Mouse (Mus musculus): ENCODE data around the gene Rabgap1l.

The Rabgap1l gene

DNA sequence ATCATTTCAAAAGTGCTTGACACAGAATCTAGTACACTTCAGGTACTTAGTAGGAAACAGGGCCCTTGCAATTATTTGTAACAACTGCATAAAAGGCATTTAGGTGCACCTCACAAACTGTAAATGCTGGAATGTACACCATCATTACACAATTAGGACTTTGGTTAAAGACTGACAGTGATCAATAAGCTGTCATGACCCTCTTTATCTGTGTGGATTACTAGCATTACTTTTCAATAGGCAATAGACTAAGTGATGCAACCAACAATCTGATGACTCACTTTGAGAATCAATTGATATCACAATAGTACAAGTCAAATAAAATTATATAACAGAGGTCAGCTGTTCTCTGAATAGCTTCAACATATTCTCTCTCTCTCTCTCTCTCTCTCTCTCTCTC, 418.5 kb downstream of the Rabgap1l start:
- DNase-seq = no peak

GRCm38 (mm10) chr1:160373306-160373705, 419.7 kb downstream of the Rabgap1l start:
- no peak for DNase-seq

GRCm38 (mm10) chr1:160371696-160372095, 421.3 kb downstream of the Rabgap1l start:
- DNase-seq = no peak

DNA sequence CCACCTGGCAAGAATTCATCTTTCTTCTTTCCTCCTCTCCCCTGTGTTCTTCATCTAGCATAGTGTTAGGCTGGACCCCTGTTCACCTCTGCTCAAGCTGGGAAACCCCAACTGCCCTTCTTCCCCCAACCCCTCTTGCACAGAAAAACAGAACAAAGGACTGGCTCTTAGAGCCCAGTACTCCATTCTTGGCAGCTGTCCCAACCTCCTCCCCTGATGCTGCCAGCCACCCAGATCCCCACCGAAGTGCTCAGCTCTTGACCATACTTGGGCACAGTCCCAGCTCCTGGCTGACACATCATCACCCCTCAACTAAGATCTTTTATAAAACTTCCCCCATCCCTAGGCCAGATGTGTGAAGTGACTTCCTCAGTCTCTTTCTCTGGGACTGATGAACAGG, 422.5 kb downstream of the Rabgap1l start:
- DNase-seq = peak; percentile 42 to 61

GRCm38 (mm10) chr1:160366615-160367014, 426.4 kb downstream of the Rabgap1l start:
- DNase-seq = no peak

GRCm38 (mm10) chr1:160357268-160357667, 435.7 kb downstream of the Rabgap1l start:
- DNase-seq = no peak

DNA sequence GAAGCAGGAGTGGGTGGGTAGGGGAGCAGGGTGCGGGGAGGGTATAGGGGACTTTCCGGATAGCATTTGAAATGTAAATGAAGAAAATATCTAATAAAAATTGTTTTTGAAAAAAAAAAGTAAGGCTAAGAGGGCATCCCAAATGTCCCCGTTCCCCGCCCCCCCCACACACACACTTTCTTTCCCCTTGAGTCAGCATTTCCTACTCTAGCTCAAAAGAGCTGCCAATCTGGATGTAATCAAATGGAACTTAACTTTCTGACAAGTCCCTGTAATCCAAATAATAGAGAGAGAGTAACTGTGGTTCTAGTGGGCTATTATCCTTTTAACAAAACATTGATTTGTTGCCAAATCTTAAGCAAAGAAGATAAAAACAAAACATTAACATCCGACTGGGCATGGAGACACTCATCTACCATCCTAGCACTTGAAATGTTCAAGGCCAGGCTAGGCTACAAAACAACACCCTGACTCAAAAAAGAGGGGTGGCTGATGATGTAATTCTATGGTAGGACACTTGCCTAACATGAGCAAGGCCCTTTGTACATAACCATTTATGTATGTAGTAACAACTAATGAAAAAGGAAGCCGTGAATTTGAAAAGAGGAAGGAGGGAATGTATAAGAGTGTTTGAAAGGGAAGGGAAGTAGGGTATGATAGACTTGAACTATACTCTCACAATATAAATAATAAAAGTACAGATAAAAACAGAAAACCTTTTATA, 439.1 kb downstream of the Rabgap1l start:
- no peak for DNase-seq

DNA sequence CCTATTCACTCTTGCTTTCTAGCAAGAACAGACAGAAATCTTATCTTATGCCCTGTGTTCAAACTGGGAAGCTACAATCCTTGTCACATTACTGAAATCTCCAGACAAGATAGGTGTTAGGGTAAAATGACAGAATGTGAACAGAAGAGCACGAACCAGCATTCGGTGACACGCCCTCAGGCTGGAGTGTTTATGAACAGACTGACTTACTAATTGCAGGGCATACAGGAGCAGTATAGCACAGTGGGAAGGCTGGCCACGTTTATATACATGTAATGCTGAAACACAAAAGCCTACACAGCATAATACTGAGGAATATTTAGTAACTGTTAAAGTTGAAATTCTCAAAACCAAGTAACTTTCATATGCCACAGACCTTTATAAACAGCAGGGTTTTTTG, 440.7 kb downstream of the Rabgap1l start:
- DNase-seq = peak in 1 of 2 experiments; percentile 25

DNA sequence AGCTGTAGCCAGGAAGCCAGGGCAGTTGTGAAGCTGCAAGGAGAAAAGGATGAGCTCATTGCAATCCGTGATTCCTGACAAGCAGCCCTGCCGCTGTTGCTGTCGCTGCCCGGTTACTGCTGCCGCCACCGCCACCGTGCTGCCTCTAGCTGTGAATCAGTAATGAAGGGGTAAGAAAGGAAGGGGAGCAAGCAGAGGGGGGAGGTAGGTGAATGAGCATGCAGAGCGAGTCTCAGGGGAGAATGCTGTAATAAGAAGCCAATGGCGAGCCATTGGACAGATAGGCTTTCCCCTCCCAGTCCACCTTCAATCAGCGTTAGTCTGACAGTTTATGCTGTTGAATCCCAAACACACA, 441.2 kb downstream of the Rabgap1l start:
- peak; percentile 86 for DNase-seq

- DNase-seq = peak; percentile 42 to 58
Observed at GRCm38 (mm10) chr1:160351146-160351879, 441.7 kb downstream of the Rabgap1l start.

GRCm38 (mm10) chr1:160340653-160341052, 452.4 kb downstream of the Rabgap1l start:
- DNase-seq = no peak

DNA sequence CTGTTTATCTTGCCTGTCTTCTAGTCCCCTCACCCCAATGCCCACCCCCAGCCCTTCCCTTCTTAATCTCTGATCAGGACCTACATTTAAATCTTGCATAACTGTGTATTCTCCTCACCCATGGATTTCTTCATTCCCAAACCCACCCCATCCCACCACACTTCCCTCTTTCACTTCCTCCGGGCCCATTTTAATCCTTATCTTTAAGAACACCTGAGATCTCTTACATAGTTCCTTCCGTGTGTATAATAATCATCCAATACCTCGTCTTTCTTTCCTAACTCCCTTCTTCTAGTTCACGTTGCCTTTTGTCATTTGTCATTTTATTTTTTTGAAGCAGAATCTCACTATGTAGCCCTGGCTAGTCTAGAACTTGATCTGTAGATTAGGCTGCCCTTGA, 453.6 kb downstream of the Rabgap1l start:
- DNase-seq = no peak

DNA sequence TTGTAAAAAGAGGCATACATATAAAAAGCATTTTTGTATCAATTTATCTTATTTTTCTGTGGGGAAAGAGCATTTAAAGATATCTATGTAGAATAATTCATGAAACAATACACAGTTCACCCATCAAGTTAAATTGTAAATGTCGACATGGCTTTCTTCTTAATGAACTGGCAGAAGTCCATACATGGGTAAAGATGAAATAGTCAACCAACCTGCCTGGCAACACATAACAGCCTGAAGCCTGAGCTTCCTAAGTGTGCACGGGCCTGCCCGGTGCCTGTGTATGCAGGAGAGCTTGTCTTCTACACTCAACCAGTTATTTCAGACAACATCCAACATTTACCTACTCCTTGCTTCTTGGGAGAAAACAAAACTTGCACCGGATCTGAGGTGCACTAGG, 458.2 kb downstream of the Rabgap1l start:
- DNase-seq = no peak

- DNase-seq = no peak
Observed at GRCm38 (mm10) chr1:160330828-160331227, 462.2 kb downstream of the Rabgap1l start.

- DNase-seq = no peak
Observed at GRCm38 (mm10) chr1:160330222-160330621, 462.8 kb downstream of the Rabgap1l start.

DNA sequence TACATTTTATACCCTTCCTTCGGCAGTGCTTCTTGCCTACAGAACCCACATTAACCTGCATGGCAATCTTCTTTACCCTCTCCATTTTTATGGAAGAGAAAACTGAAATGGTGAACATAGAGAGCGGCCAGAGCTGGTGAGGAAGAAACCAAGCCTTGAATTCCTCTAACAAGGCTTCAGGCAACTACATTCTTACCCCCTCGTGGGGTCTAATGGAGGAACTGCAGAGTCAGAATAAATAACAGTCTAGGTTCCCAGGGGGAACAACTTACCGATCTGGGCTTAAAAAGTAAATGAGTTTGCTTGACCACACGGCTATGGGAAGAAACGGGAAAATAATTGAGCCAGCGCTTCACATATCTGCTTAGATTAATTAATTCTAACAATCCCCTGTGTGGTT, 463.2 kb downstream of the Rabgap1l start:
- no peak for DNase-seq

DNA sequence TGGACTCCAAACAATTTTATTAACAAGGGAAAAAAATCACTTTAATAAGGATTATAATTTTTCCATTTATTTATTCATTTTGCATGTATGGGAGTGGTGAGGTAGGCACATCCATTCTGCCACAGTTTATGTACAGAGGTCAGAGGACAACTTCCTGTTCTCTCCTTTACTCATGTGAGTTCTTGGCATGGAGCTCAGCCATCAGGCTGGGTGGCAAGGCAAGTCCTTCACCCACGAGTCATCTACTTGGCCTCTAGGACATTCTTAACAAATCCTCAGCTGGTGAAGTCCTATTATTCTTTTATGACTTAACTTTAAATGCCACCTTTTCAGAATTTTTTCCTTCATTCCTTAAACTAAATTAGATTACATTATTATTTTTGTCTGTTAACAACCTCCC, 465.5 kb downstream of the Rabgap1l start:
- DNase-seq = no peak

DNA sequence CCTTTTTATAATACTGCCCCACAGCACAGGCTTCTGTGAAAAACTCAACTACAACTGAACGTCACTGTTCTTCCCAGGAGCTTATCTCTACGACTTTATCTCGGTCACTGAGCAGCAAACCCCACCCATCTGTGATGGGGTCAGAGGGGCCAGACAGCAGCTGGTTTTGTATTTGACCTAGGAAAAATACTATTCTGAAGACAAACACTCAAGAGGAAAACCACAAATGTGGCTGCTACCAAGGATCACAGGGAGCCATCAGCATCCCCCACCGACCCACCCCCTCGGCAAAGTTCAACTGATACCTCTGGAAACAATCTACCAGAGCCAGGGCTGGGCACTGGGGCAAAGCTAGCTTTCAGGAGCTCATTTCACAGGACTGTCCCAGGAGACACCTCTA, 467.5 kb downstream of the Rabgap1l start:
- DNase-seq = no peak

DNA sequence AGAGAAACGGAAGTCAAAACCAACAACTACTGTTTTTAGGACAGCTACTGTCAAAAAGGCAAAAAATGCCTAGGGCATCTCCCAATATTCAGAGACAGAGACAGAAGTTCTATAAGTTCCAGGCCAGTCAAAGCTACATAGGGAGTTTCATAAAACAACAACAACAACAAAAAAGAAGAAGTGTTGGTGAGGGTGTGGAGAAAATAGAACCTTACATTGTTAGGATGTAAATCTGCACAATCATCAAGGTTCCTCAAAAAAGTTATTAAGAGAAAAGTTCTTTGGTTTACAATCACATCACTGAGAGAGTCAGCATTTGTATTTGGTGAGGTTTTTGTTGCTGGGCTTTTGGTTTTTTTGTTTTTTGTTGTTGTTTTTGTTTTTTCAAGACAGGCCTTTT, 472.3 kb downstream of the Rabgap1l start:
- DNase-seq = no peak

DNA sequence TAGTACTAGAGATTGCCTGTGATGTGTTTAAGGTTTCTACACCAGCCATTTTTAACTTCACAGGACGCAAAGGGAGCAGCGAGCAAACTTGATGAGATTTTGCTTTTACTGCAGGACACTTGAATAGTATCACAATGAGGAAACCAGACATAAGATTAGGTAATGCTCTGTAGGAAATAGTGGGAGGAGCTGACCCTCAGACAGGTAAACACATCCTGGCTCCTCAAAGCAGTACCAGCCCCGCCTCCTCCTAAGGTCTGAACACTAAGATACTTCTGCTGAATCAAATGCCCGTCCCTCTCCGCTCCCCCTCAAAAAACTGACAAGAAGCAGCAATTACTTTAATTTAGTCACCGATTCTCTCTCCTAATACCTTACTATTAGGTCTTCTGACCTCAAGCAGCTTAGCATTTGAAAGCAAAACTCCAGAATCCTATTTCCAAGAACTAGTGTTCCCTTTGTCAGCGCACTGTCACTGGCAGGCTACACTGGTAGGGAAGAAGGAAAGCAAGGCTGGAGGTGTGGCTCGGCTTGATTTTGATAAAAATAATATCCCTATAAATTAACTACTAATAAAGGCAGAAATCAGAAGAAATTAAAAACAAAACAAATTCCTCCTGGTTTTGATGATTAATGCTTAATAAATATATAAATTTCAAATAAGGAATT, 474.8 kb downstream of the Rabgap1l start:
- no peak for DNase-seq

DNA sequence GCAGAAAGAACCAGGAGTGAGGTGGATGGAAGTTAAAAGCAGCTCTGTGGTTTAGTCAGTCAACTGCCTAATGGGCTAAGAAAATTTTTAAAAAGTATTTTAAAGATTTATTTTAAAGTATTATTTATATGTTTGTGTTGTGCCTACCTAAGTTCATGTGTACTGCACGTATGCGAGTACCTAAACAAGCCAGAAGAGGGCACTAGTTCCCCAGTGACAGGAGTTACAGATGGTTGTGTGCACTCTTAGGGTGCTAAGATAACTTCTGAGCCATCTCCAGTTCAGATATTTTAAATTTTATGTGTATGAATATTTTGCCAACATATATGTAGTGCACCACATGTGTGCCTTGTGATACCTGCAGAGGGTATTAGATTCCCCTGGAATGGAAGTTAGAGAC, 476.8 kb downstream of the Rabgap1l start:
- DNase-seq = no peak

DNA sequence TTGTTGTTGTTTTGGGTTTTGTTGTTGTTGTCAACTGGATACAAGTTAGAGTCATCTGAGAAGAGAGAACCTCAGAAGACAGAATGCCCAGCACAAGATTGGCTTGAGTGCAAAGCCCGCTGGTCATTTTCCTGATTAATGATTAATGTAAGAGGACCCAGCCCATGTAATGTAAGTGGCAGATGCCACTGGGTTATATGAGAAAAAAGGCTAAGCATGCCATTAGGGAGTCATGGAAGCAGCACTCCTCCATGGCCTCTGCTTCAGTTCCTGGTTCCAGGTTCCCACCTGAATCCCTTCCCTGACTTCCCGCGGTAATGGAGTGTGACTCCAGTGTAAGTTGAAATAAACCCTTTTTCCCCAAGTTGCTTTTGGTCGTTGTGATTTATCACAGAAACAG, 480.4 kb downstream of the Rabgap1l start:
- DNase-seq = no peak

GRCm38 (mm10) chr1:160311861-160312260, 481.1 kb downstream of the Rabgap1l start:
- DNase-seq = no peak

DNA sequence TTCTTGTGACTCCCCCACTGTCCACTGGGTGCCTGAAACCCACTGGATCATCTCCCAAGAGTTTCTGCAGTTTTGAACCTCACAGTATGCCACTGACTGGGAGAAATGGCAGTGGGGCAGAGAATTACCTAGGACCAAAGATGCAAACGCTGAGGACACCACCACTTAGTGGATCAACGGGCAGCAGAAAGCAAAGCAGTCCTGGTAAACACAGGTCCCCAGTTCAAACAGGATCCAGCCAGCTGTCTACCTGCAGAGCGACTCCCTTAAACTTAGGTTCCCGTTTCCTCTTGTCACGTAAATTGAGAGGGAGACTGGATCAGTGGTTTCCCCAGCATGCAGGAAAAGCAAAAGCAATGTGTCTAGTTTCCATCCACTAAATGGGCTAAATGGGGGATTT, 483.1 kb downstream of the Rabgap1l start:
- no peak for DNase-seq
